Mouse (Mus musculus): Measurements from ENCODE around the gene Zfp184. TPM values are rescaled to one million over a fixed set of nuclear protein-coding genes. Genes with fewer than 3 reads are reported as not detected.
"Not testable (repeated sequence)": the region's sequence is repeated elsewhere in the genome, so short reads cannot be mapped to it uniquely, and the experiment has no call there.

The Zfp184 gene
- 1 to 10 TPM in 1 of 2 experiments, under 1 TPM in 1; 0.80 to 1.5 TPM for total RNA-seq (2021)
- long read RNA-seq, experiment 1, result 0 reads
- long read RNA-seq, experiment 2, partial matches to known transcripts, result 1 of 5 reads
- long read RNA-seq, experiment 2, other reads (novel, unspliced or antisense), result 0 of 5 reads

DNA sequence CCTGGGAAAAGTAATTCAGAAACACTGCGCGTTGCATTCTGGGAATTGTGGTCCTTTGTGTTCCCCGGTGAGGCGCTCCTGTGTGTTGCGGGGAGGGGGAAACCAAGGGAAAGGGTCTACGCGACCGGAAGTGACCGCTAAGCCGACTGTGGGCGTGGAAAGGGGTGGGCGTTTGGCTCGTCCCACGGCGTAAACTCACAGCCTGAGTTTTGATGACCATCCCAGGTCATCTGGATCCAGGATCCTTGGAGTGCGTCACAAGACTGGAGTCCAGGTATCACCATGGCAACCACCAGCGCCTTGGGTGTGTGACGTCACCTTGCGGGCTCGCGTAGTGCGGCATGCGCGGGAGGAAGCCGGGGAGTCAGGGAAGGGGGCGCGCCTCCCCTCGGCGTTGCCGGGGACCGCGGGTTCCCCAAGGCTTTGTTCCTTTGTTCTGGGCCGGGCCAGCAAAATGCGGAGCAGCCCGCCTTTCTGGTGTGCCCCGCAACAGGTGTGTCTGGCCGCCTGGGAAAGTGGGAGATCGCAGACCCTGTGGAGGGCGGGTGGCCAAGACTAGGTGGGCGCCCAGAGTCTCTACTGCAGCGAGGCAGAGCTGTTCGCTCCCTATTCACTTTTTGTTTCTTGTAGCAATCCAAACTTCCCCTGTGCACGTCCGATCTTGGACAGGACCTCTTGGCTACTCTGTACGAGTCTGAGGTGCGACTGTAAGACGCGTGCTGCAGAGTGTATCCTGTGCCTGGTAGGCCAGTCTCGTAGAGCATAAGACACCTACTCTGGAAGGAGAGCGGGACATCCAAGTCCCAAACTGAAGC is at the start of gene Zfp184:
Gene Zfp184 (plus strand): TSS at position 169 of the 815 bp plus-strand sequence.
- DNase-seq (ENCODE audit: low spot score in 2 of 2), result peak; percentile 72 to 74

DNA sequence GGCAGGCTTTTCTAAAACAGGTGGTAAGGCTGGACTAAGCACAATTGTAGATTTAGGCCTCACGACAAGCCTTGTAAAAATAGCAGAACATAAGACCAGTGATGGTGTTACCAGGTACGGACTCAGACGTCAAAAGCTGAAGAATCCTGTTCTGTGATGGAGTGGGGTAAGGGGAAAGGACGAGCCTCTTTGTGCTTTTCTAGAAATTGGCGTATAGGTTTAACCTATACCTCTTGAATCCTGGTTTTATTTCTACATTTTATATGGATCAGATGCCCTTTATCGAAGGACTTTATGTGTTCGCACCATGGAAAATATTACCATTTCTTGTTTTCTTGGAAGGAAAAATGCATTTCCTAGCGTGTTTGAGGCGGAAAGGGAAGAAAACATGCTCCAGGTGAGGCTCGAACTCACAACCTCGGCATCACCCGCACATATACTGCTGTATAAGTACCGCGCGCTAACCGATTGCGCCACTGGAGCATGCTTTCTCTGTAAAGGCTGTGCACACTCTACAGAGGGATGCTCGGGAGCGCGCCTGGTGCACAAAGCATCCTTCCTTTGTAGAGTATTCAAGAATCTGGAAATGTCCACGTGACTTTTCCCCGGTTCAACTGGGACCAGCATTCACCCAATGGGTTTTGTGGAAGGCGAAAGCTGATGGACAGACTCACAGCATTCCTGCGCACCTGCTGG is 48.2 kb upstream of the Zfp184 start:
- no peak for DNase-seq (ENCODE audit: low spot score in 2 of 2)

DNA sequence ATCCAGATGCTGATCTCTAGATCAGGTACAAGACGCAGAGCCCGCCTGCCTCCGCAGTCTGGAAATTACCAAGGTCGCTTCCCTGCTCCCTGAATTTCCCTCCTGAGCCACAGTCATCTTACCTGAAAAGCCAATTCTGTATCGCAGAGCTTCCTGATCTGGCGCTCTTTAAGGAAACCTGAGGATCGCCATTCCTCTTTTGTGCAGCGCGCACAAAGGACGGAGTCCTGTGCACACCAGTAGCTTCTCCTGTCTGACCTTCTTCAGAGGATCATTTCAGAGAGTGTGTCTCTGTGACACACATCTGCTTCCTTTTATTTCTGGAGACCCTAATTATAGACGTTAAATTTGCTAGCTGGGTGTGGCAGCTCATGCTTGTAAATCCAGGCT is 47.7 kb upstream of the Zfp184 start:
- no peak for DNase-seq (ENCODE audit: low spot score in 2 of 2)

DNA sequence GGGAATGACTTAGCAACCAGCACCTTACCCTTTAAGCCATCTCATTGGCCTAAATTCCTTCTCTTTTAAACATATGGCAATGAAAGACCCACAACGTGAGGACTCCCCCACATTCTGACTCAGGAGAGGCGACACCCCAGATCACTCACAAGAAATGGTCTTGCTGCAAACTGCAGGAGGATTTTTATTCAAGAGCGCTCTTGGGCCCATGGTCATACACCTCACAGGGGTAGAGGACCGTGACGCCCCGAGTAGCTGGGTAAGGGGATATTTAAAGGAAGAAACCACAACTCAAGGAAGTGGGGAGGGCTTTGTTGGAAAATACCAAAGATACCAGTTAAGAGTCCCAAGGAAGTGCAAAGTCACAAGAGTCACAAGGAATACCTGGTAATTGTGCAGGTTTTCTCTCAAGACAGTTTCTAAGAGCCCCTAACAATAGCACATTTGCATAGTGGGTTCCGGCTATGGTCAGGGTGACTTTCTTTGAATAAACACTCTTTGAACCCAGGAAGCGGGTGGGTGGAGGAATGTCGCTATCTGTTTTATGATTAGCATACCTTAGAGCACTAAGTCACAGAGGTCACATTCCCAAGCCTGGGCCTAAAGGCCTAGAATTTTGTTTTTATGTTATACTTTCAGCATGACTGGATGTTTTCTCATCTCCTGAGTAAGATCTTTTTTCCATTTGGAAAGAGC is 43.9 kb upstream of the Zfp184 start:
- DNase-seq (ENCODE audit: low spot score in 2 of 2), result not testable (repeated sequence)

DNA sequence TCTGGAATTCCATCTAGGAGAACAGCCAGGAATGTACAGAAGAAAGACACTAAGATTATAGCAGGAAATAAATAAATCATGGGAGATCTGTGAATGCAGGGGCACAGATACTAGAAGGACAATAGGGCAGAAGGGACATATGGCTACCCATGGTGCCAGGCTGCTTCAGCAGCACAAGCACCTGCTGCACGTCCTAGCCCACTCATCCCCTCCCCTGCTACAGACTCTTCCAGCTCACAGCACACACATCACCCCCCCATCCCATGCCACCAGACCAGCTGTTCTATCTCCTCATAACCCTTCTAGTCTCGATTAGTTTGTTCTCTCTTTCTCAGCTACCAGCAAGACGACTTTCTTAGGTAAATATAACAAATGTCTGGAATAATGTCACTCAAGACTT is 41.4 kb upstream of the Zfp184 start:
- no peak for DNase-seq (ENCODE audit: low spot score in 2 of 2)

DNA sequence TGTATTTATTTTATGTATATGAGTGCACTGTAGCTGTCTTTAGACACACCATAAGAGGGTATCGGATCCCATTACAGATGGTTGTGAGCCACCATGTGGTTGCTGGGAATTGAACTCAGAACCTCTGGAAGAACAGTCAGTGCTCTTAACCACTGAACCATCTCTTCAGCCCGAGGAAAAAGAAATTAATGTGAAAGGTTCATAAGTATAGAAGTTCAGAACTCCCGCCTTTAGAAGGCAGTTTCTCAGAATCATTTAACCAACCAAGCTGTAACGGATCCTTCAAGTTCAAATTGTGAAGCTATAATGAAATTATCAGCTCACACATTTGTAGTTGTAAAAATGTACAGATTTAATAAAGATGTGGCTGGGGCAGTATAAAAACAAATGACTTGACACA is 40.8 kb upstream of the Zfp184 start:
- not testable (repeated sequence) for DNase-seq (ENCODE audit: low spot score in 2 of 2)

DNA sequence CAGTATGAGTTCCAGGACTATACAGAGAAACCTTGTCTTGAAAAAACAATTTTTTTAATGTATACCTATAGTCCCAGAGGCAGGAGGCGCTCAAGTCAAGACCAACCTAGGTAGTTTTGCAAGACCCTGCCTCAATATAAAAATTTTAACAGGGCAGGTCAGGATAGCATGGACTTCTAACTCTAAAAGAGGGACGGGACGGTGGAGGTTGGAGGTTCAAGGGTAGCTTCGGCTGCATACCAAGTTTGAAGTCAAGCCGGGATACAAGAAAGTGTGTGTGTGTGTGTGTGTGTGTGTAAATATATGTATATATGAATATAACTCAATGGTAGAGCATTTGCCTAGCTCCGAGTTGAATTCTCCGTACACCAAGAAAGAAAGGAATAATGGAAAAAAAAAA is 38.6 kb upstream of the Zfp184 start:
- DNase-seq (ENCODE audit: low spot score in 2 of 2), result no peak

DNA sequence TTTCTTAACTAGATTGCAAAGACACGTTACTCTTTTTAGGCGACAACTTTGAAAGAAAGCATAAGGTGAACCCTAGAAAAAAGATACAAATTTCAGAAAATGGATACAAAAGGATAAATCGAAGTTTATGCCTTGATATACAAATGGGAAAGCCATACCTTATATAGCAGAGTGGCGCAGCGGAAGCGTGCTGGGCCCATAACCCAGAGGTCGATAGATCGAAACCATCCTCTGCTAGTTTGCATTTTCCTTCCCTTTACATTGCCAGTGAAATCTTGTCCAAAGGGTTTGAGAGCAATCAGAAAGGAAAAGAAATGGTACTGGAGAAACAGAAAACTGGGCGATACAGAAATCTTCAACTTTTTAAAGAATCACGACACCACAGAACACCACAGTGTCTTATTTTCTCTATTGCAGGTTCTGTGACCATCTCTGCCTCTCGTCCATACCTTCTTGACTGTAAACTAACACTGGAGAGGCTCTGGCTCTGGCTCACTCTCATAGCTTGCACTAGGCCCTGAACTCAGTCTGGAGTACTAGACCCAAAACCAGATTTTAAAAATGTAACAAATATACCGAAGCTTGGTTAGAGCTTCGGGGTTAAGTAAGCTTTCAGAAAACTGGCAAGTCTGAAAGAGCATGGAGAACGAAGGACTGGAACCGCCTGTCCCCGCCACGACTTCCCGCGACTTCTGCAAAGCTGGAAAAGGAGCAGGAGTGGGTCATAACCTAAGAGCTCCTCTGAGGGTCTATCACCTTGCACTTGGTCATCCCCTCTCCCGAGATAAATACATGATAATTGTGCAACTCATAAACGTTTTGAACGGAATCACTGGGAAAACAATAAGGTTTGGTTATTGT is 37.7 kb upstream of the Zfp184 start:
- DNase-seq (ENCODE audit: low spot score in 2 of 2), result no peak

DNA sequence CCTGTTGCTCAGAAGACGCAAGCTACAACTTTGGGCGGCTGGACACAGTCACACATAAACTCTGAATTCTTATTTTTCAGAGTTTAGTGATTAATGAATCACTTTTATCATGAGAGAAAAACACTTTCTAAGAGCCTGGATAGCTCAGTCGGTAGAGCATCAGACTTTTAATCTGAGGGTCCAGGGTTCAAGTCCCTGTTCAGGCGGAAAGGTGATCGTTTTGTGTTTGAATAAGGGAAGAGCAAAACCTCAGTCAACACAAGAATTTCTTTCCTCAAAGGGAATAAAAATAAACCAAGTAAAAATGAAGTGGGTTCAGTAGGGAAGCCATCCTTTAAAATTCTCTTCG is 37.1 kb upstream of the Zfp184 start:
- not testable (repeated sequence) for DNase-seq (ENCODE audit: low spot score in 2 of 2)

DNA sequence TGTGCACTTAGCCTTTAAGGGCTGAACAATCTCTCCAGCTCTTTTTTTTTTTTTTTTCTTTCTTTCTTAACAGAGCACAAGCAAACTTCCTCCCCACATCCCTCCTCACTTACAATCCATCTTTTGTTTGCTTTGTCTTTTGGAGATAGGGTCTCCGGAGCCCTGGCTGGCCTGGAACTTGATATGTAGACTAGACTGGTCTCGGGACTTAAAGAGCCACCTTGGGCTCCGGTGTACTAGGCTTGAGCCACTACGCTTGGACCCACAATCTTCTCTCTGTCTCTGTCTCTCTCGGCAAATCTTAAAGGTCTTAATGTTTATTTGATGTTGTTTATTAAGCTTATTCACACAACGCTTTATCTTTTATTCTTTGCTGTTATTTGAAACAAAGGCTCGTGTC is 34.2 kb upstream of the Zfp184 start:
- no peak for DNase-seq (ENCODE audit: low spot score in 2 of 2)

DNA sequence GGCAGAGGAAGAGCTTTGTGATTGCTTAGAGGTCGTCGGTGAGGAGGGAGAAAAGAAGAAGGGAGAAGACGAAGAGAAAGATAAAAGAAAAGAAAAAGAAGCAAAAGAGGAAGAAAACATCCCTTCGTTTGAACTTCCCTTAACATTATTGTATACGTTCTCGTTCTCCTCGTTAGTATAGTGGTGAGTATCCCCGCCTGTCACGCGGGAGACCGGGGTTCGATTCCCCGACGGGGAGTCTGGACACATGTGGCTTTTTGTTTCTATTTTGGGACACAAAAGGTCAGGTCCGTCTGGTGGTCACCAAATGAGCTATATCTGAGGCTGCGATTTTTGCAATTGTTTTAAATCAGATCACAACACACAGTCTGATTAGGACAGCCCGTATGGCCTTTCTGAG is 33.7 kb upstream of the Zfp184 start:
- no peak for DNase-seq (ENCODE audit: low spot score in 2 of 2)

DNA sequence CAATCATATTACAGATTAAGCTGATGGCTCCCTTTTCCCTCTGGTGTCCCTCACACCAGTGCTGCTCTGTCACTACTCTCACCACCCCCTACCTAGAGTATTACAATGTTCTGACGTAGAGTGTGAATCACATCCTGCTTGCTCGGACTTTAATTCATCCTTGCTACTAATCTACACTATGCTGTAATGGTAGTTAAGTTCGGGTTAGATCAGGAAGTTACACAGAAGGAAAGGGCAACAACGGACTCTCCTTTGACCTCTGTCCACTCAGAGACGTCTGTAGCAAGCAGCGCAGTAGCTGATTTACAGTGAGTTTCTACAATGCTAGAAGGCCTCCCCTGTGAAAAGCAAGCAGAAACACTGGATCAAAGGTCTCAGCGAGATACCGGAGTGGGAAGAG is 31.0 kb upstream of the Zfp184 start:
- no peak for DNase-seq (ENCODE audit: low spot score in 2 of 2)

DNA sequence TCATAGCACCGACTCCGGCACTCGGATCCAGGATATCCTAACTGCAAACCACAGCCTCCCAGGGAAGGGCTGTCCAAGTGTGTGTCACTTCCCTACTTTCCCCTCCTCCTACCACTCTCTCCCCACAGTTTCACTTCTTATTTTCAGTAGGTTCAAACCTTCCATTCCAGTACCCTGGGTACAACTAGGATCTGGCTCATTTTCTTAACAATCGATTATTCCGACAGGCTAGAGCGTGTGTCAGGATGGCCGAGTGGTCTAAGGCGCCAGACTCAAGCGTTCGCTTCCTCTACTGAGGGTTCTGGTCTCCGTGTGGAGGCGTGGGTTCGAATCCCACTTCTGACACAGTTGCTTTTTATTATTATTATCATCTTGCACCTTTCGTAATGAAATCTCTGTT is 30.3 kb upstream of the Zfp184 start:
- DNase-seq (ENCODE audit: low spot score in 2 of 2), result peak; percentile 29 to 33

DNA sequence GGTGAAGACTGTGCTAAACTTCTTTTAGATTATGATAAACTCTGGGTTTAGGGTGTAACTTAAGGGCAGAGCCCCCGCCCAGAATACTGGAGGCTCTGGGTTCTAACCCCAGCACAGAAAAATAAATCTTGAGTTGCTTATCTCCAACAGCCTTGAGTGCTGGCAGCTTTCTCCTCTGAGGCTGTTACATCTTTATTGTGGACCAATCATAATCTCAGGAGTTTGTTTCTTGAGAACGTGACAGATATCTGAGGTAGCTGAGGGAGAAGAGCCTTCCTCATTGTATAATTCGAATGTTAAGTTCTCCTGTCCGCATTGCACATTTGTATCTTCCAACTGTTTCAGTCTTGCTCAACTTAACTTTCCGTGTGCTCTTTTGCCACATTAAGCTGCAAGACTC is 29.4 kb upstream of the Zfp184 start:
- no peak for DNase-seq (ENCODE audit: low spot score in 2 of 2)

DNA sequence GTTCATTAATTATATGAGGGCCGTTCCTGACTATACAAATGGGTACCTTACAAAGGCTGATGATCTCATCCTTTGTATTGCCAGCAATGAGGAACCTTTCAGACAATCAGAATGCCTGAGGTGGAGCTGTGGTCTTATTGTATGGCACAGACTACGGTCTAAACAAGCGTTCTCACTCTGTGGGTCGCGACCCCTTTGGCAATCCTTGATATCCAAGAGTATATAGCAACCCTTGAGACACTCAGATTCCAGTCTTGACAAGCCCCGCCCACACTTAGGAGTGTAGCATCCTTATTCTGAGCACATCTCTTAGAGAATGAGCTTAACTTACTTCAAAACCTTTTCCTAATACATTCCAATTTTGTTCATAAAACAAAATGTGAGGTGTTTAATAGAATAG is 28.8 kb upstream of the Zfp184 start:
- DNase-seq (ENCODE audit: low spot score in 2 of 2), result no peak

DNA sequence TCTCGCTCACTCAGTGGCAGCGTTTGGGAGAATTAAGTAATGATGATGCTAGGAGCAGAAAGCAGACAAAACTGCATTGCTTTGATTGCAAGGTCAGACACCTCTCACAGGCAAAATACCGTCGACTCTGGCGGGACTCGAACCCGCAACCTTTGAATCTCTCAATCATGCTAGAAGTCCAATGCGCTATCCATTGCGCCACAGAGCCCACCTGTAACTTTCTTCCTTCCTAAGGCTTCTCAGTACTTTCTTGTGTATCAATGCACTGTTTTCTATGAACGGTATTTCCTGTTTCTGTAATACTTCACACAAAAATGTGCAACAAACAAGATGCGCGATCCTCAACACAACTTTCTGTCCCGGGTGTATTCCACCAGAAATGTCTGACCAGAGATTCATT is 27.9 kb upstream of the Zfp184 start:
- peak in 1 of 2 experiments; percentile 25 for DNase-seq (ENCODE audit: low spot score in 2 of 2)

DNA sequence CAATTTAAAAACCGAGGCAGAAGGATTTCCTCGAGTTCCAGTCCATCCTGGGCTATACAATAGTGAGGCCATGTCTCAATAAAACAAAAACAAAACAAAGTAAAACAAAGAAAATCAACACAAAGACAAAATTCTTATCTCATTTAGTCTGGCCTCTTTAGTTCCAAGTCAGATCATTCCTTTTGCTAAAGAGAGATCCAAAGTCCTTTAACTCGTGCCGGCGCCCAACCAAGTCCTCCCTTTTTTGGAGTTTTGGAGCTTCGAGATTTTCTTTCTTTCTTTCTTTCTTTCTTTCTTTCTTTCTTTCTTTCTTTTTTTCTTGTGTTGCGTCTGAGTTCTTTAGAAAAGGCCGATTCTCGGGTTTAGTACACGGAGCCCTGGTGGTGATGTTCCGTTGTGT is 27.4 kb upstream of the Zfp184 start:
- no peak for DNase-seq (ENCODE audit: low spot score in 2 of 2)

DNA sequence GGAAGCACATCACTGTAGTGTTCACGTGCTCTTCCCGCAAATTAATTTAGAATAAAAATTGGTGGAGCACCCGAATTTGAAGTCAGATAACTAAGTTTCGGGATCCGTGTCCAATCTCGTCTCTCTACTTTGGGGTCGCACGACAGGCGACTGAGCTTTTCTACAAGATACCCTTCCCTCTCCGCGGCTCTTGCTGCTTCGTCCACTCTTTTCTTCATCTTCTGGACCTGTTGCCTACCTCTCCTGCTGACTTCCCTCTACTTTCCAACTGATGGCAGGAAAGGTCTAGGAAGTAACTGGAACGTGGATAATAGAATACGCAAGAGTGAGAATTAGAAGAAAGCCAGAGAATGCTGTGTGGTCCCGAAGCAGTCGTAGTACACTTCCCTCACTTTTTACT is 26.9 kb upstream of the Zfp184 start:
- no peak for DNase-seq (ENCODE audit: low spot score in 2 of 2)

DNA sequence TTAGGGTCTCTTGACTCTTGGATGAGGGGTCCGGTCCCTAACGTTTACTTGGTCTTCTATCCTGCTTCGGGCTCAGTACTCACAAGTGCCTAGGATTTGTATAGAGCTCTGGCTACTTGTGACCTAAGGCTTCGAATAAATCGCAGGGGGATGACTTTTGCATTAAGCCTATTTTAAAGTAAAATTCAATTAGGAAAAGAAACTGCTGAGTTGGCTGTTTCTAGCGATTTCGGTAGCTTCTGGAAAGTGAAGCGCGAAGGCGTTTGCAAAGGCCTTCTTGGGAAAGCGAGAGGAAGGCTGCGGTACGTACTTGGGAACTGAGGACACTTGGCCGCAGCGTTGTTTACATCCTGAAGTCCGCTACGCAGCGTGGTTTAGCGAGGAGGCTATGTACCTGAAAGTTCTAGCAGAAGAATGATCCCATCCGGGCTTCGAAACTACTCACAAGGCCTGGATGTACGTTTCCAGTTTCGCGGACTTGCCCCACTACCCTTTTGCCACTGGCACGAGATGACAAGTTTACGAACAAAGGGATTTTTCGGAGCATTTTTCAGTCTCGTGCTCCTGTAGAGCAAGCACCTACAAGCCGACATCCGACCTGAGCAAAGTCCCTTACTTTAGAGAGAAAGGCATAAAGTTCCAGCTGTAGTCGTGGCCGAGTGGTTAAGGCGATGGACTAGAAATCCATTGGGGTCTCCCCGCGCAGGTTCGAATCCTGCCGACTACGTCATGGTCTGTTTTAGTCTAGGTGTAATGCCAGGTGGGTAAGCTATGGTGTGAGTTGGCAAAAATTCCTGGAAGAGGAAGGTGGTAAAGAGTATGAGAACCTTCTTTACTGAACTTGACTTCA is 26.1 kb upstream of the Zfp184 start:
- DNase-seq (ENCODE audit: low spot score in 2 of 2), result peak; percentile 38 to 59

DNA sequence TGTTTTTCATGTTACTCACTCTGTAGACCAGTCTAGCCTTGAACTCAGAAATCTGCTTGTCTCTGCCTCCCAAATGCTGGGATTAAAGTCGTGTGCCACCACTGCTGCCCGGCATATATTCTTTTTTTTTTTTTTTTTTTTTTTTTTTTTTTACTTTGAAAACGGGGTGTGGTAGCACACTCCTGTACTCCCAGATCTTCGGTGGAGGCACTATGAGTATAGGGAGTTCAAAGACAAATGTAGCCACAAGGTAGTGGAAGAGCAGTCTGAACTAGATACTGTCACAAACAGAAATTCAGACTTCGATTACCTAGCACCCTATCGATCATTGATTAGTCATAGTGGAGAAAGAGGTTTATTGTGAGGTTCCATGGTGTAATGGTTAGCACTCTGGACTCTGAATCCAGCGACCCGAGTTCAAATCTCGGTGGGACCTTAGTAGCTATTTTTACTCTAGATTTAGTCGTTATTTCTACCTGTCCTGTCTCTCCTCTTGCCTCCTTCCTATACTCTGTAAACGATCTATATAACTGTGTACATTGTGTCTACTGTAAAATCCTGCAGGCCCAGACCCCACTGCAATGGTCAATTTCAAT is 25.0 kb upstream of the Zfp184 start:
- DNase-seq (ENCODE audit: low spot score in 2 of 2), result no peak
